Mouse (Mus musculus) left cerebral cortex, postnatal 25 days (tissue): ENCODE results near the gene Nlgn1. TPM values are rescaled to one million over a fixed set of nuclear protein-coding genes. Genes with fewer than 3 reads are reported as not detected.
A peak's percentile ranks its signal among the peaks of the same experiment; 100 is the strongest.

ENCODE experiments used
- DNase-seq, 2 experiments: peaks; one replicate each; pipeline ENCODE4 v3.0.0; 2022; ENCODE audit warnings: low spot score in 2 of 2, mixed read lengths in 1 of 2
- intact Hi-C: fragments of 180-260 bp; cut with DNase I; formaldehyde crosslinking; loops from one replicate; pipeline ENCODE4 v1.15.1; 2025
- total RNA-seq, 2 experiments: library from RNA; stranded (reverse); gene quantifications; 2 replicates each; pipeline ENCODE4 v1.2.3; 2021

The Nlgn1 gene
- total RNA-seq, 2 experiments from 2014 or later: 104 to 109 TPM

DNA sequence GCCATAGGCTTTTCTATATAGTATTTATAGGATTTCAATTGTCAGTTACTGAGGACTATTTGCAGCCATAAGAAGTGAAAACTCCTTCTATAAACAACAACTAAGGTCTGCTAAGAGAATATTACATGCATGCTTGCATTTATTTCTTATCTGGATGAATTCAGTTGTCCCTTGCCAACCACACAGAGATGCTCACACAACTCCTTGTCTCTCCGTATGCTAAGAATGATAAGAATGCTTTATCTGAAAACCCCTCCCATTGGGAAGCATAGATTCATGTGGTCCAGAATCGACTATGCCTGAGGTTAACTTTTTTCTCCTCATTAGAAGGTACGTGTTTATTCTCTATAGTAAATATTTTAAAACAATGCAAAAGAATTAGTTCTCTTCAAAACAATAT is 108.8 kb downstream of the Nlgn1 start:
- intact Hi-C loops: no loop called here
- DNase-seq: no peak

DNA sequence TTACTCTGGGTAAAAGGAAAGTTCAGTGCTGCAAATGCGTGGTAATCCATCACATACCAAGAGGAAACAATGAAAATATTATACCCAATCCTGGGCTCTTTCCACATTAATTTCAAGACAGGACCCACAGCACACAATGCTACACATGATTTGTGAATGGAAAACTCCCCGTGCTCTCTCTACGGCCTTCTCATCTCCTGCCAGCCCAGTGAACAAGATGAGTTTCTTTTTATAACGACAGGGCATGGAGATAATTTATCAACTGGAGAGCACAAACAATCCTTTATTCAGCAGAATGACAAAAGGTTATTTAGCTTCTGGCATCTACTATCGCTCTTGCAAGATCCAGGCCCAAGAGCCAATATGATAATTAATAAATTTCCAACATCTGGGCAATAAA is 116.0 kb downstream of the Nlgn1 start:
- intact Hi-C loops: no loop called here
- no peak for DNase-seq

GRCm38 (mm10) chr3:26202702-26203101 is 129.6 kb downstream of the Nlgn1 start:
- intact Hi-C loops: no loop called here
- no peak for DNase-seq

- intact Hi-C loops: no loop called here
- no peak for DNase-seq
Observed at GRCm38 (mm10) chr3:26201410-26201809, 130.8 kb downstream of the Nlgn1 start.

DNA sequence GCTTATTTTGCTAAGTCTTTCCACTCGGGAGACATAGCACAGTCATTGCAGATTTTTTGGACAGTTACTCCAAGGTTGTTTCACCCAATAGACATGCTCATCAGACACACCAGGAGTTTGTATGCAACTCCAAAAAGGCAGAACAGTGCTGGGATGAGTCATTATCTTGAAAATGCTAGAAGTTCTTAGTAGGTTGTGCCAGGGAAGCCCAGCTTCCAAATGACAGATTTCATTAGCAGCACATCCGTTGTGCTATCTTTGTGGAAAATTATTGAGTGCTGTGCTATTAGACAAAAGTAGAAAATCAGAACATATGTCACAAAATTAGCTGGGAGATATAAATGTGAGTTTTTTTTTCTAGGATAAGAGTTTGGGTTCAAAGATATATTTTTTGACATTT is 137.3 kb downstream of the Nlgn1 start:
- intact Hi-C loops: no loop called here
- DNase-seq: no peak

GRCm38 (mm10) chr3:26181013-26181412 is 151.2 kb downstream of the Nlgn1 start:
- no peak for DNase-seq
- intact Hi-C loops: no loop called here

DNA sequence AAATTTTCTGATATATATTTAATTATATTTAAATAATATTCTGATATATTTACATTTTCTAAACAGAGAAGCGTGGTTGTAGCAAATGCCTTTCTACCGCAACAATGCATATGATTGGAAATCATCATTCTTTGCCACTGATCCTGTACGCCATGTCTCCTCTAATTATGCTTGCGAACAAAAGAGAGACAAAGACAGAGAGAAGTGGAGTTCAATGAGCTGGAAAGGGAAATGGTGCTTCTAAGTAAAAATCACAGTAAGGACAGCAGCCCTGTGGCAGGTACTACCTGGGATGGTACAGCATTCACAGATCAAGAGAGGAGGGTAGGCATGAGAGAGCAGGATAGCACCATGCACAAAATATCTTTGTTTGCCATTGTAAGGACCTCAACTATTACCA is 156.9 kb downstream of the Nlgn1 start:
- intact Hi-C loops: no loop called here
- DNase-seq: no peak

DNA sequence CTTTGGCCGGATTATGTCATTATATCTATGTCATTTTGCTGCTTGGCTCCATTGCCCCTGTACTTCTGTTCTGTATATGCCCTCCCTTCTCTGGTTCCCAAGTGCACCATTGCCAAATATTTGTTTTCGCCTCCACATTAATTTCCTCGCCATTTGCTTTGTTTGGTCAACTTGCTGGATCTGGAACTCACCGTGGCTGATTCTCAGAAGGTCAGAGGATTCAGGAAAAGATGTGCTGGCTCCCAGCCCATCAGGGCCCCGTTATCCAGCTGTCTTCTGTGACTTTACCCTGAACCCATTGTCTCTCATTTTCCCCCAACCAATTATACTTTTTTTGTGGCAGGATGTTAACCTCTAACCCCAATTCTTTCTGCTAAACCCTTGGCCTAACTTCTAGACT is 158.0 kb downstream of the Nlgn1 start:
- DNase-seq: no peak
- intact Hi-C loops: no loop called here

DNA sequence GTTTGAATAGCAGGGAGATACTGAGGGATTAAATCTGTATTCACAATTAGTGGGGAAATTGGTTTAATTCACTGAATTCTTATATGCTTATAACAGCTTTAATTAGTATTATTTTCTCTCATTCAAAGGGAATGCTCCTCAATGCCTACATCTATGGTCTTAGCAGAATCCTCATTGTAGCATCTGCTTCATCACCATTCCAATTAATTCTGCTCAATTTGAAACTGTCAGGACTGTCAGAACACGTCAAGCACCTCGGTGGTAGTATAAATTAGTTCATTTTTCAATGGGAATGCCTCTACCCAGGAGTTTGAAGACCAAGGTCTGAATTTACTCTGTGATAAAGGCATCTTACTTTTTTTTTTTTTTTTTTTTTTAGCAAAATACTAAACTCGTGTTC is 158.6 kb downstream of the Nlgn1 start:
- no peak for DNase-seq
- intact Hi-C loops: no loop called here

GRCm38 (mm10) chr3:26166711-26167110 is 165.5 kb downstream of the Nlgn1 start:
- intact Hi-C loops: no loop called here
- no peak for DNase-seq

GRCm38 (mm10) chr3:26153782-26154181 is 178.5 kb downstream of the Nlgn1 start:
- DNase-seq: peak; percentile 75 to 82
- intact Hi-C loops: loop anchor here (2.0 to 10.0 kb wide), 3 partner anchors 151 to 1011 kb away; partner anchors contain the start of gene Naaladl2

DNA sequence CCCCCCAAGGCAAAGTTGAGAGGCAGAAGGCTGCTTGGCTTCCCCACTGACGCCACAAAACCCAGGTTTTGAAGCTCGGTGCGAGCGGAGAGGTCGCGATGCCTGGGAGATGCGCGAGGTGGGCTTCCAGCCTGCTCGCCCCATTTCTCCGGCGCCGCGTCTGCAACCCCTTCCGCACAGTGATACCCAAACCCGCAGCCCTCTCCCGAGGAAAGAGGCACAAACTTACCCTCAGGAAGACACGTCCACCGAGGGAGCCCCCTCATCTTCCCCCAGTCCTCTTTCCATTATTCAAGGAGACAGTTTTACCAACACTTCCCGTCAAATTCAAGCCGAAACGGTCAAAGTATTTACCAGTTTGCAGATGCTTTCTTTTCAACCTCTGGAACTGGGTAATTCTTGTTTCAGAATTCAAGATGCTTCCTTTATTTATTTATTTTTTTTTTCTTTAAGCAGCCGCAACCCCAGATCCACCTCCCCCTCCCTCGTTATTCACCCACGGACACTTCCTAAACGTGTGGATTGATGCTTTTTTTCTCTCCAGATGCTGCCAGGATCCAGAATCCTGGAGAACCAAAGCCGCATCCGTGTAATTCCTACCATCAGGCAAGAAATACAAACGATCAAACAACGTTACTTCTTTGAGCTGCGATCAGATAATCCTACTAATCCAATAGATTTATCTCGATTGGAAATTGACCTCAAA is 179.1 kb downstream of the Nlgn1 start:
- intact Hi-C loops: loop anchor here (2.0 to 10.0 kb wide), 3 partner anchors 150 to 1011 kb away; partner anchors contain the start of gene Naaladl2
- peak; percentile 51 to 52 for DNase-seq

- DNase-seq: peak; percentile 41 to 65
- intact Hi-C loops: loop anchor here (2.0 to 10.0 kb wide), 3 partner anchors 150 to 1010 kb away; partner anchors contain the start of gene Naaladl2
Observed at GRCm38 (mm10) chr3:26152510-26153035, 179.7 kb downstream of the Nlgn1 start.

GRCm38 (mm10) chr3:26151351-26152020 is 180.8 kb downstream of the Nlgn1 start:
- DNase-seq: peak in 1 of 2 experiments; percentile 18
- intact Hi-C loops: loop anchor here (1.0 to 10.0 kb wide), 4 partner anchors 149 to 1009 kb away; partner anchors contain the start of genes Naaladl2 and Nlgn1

GRCm38 (mm10) chr3:26146174-26146573 is 186.1 kb downstream of the Nlgn1 start:
- no peak for DNase-seq
- intact Hi-C loops: no loop called here

- intact Hi-C loops: no loop called here
- DNase-seq: no peak
Observed at GRCm38 (mm10) chr3:26145441-26145840, 186.8 kb downstream of the Nlgn1 start.

- no peak for DNase-seq
- intact Hi-C loops: no loop called here
Observed at GRCm38 (mm10) chr3:26141590-26141989, 190.7 kb downstream of the Nlgn1 start.

DNA sequence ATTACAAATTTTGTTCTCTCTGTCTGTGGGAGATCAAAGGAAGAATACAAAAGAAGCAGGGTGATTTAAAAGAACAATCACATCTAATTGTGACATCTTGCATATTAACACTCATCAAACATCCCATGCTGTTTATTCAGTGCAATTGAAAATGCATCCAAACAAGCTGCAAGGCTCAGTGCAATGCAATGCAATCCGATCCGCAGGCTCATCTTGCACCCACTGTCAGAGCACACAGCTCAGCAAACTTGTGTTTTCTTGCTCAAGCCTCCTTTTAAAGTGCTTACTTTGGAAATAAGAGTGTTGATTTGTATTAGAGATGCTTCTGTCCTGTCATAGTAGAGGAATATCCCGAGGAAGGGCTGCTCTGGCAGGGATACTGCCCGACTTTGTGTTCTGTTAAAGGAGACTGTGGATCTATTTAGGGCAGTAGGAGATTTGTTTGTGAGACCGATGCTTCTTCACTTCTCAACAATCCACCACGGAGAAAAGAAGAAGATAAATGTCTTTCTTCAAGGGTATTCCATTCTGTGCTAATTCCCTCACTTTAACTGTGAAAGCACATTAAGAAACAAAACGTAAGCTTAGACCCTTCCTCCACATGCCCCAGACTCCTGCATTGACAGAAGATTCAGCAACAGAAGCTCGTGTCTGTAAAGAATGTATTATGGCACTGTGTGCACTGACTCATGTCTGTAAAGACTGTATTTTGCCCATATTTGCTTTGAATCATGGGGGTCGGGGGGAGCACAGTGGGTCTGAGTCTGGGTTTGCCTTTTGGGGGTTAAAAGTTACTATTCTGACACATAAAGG is 197.2 kb downstream of the Nlgn1 start:
- intact Hi-C loops: no loop called here
- peak in 1 of 2 experiments; percentile 25 for DNase-seq

- DNase-seq: no peak
- intact Hi-C loops: no loop called here
Observed at GRCm38 (mm10) chr3:26130919-26131318, 201.3 kb downstream of the Nlgn1 start.

DNA sequence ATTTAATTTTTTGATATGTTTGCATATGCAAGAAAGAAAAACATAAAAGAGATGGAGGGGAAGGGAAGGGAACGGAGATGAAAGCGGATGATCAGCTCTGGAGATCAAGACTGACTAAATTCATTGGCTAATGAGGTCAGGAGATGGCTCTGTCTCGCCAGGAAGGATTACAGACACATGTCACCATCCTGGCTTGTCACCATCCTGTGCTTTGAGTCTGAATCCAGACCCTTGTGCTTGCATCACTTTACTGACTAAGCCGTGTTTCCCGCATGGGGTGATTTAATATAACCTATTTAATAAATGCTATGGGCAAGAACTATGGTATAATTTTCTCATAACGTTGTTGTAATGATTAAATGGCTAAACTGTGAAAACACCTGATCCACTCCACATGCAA is 202.8 kb downstream of the Nlgn1 start:
- intact Hi-C loops: no loop called here
- no peak for DNase-seq
